ENCODE assay signal across 21 mouse cellular contexts in genomic region chr9:21434410-21434809, GRCm38 (mm10). TPM values are rescaled to one million over a fixed set of nuclear protein-coding genes. Genes with fewer than 3 reads are reported as not detected.
A peak's percentile ranks its signal among the peaks of the same experiment; 100 is the strongest.
DNase-seq lines count a peak whose midpoint lies in the region; ATAC-seq and TF ChIP-seq lines count a peak whose summit lies in the region.
"Had no signal": no experiment of that assay in that cellular context is flagged by ENCODE, and none has a peak within 500 bp of the region (broad histone marks: within the 10 kb centered on the region; RNA-seq: fewer than 3 reads in every experiment).

No protein-coding gene starts in this region.

- H3K9ac ChIP-seq in midbrain, embryonic 15.5 days = no peak overlapping the region
- H3K9ac ChIP-seq: embryonic facial prominence, embryonic 12.5 days; embryonic facial prominence, embryonic 15.5 days; forebrain, embryonic 12.5 days had no signal

- intact Hi-C loops in gastrocnemius, adult 2 months (cut with DNase I) = no loop called here
- intact Hi-C loops in gastrocnemius, postnatal 36 days (cut with DNase I) = no loop called here
- intact Hi-C loops in left cerebral cortex, adult 2 months (cut with DNase I) = no loop called here
- intact Hi-C loops in left cerebral cortex, postnatal 36 days (cut with DNase I) = no loop called here

- peaks cover 4% of the 10 kb centered on the region; the same call in 1 of the 2 replicates for H3K4me1 ChIP-seq in midbrain, embryonic 15.5 days

- no peak for TF ChIP-seq CTCF in gastrocnemius, adult 2 months (IDR thresholded peaks at IDR 0.05)
- TF ChIP-seq CTCF in left cerebral cortex, adult 2 months (IDR thresholded peaks at IDR 0.05) = no peak

- 92% methylated on average over 2 of the region's 2 CpGs for WGBS in midbrain, embryonic 15.5 days

- no peak overlapping the region for H3K4me3 ChIP-seq in gastrocnemius, adult 2 months
- no peak overlapping the region for H3K4me3 ChIP-seq in left cerebral cortex, adult 2 months
- H3K4me3 ChIP-seq in midbrain, embryonic 15.5 days = no peak overlapping the region
- H3K4me3 ChIP-seq: embryonic facial prominence, embryonic 12.5 days; embryonic facial prominence, embryonic 15.5 days; erythroblast, embryonic 14.5 days; forebrain, embryonic 10.5 days; forebrain, embryonic 12.5 days had no signal

- no peaks in the 10 kb centered on the region for H3K9me3 ChIP-seq in midbrain, embryonic 15.5 days
- H3K9me3 ChIP-seq: embryonic facial prominence, embryonic 12.5 days; embryonic facial prominence, embryonic 15.5 days; forebrain, embryonic 10.5 days; forebrain, embryonic 12.5 days had no signal

- no peak for ATAC-seq in midbrain, embryonic 15.5 days (replicated peaks)
- ATAC-seq: activated CD4-positive, CD25-positive, alpha-beta regulatory T cell, adult 4 months; forebrain, embryonic 14.5 days; forebrain, embryonic 16.5 days; Patski had no signal

- no peaks in the 10 kb centered on the region for H3K36me3 ChIP-seq in midbrain, embryonic 15.5 days (replicated peaks)
- H3K36me3 ChIP-seq: embryonic facial prominence, embryonic 12.5 days; forebrain, embryonic 12.5 days had no signal

- H3K4me2 ChIP-seq in midbrain, embryonic 15.5 days = no peak overlapping the region
- H3K4me2 ChIP-seq: embryonic facial prominence, embryonic 12.5 days; embryonic facial prominence, embryonic 15.5 days; forebrain, embryonic 12.5 days had no signal

- 0 out of 2 replicates have a peak overlapping the region, but pooled peaks have one; percentile 20 for H3K27ac ChIP-seq in gastrocnemius, adult 2 months
- H3K27ac ChIP-seq in left cerebral cortex, adult 2 months = 0 out of 2 replicates have a peak overlapping the region, but pooled peaks have one; percentile 17
- no peak overlapping the region for H3K27ac ChIP-seq in midbrain, embryonic 15.5 days
- H3K27ac ChIP-seq: embryonic facial prominence, embryonic 12.5 days; embryonic facial prominence, embryonic 15.5 days; forebrain, embryonic 10.5 days; forebrain, embryonic 12.5 days had no signal

- DNase-seq in gastrocnemius, adult 2 months = no peak
- no peak for DNase-seq in gastrocnemius, postnatal 36 days
- no peak for DNase-seq in left cerebral cortex, adult 2 months (ENCODE audit: extremely low spot score in 1 of 2, low spot score in 2 of 2)
- DNase-seq in left cerebral cortex, postnatal 36 days (ENCODE audit: low spot score in 2 of 2) = no peak
- DNase-seq in right cerebral cortex, postnatal 14 days = peak; percentile 31
- no peak for DNase-seq in right cerebral cortex, postnatal 4 days
- DNase-seq in brain, adult 2 months (ENCODE audit: low read depth, low spot score) = peak; percentile 51
- DNase-seq: adrenal gland, adult 8-10 months; adrenal gland, postnatal 14 days; adrenal gland, postnatal 36 days; embryo, embryonic 11 days had no signal

- no peaks in the 10 kb centered on the region for H3K27me3 ChIP-seq in midbrain, embryonic 15.5 days (replicated peaks)
- H3K27me3 ChIP-seq: embryonic facial prominence, embryonic 12.5 days; embryonic facial prominence, embryonic 15.5 days; forebrain, embryonic 12.5 days; Patski had no signal

RNA-seq across cellular contexts. Expression of gene Dnm2, which starts 9.7 kb away (rescaled TPM):
- total RNA-seq in gastrocnemius, adult 2 months (2021) = 10 to 100 TPM; 38.2 to 41.8 TPM
- total RNA-seq in gastrocnemius, postnatal 36 days (2021) = 10 to 100 TPM; 36.8 to 37.2 TPM
- 10 to 100 TPM; 56.1 to 61.0 TPM for total RNA-seq in left cerebral cortex, adult 2 months (2021)
- 10 to 100 TPM; 48.1 to 71.8 TPM for total RNA-seq in left cerebral cortex, postnatal 36 days (2021)
- polyA plus RNA-seq in midbrain, embryonic 15.5 days (2015; fragmentation: Nextera tagmentation; extraction: Ambion mirVana) = 71.5 and 74.9 TPM in 2 replicates

RNA-seq across cellular contexts. Expression of gene Qtrt1, which starts 22.8 kb away (rescaled TPM):
- total RNA-seq in gastrocnemius, adult 2 months (2021) = 1 to 10 TPM; 7.0 to 8.4 TPM
- 1 to 10 TPM; 5.2 to 6.2 TPM for total RNA-seq in gastrocnemius, postnatal 36 days (2021)
- total RNA-seq in left cerebral cortex, adult 2 months (2021) = 10 to 100 TPM; 26.2 to 35.7 TPM
- total RNA-seq in left cerebral cortex, postnatal 36 days (2021) = 10 to 100 TPM; 19.1 to 31.3 TPM
- 59.0 and 59.3 TPM in 2 replicates for polyA plus RNA-seq in midbrain, embryonic 15.5 days (2015; fragmentation: Nextera tagmentation; extraction: Ambion mirVana)

Comparison
In these comparisons a context has a peak if more than half of its experiments do, and no peak if none do; other contexts are left out.
1. DNase-seq: peak in right cerebral cortex, postnatal 14 days (single experiment) and brain, adult 2 months (single experiment); none in gastrocnemius, adult 2 months (single experiment), gastrocnemius, postnatal 36 days (0 of 2), left cerebral cortex, adult 2 months (0 of 2), left cerebral cortex, postnatal 36 days (0 of 2) and right cerebral cortex, postnatal 4 days (single experiment).